Mouse (Mus musculus): ENCODE results near the gene Cry2. TPM values are rescaled to one million over a fixed set of nuclear protein-coding genes. Genes with fewer than 3 reads are reported as not detected.
A peak's percentile ranks its signal among the peaks of the same experiment; 100 is the strongest.

The Cry2 gene
- polyA plus RNA-seq, 1 experiment from 2014 or later: 16.1 TPM

DNA sequence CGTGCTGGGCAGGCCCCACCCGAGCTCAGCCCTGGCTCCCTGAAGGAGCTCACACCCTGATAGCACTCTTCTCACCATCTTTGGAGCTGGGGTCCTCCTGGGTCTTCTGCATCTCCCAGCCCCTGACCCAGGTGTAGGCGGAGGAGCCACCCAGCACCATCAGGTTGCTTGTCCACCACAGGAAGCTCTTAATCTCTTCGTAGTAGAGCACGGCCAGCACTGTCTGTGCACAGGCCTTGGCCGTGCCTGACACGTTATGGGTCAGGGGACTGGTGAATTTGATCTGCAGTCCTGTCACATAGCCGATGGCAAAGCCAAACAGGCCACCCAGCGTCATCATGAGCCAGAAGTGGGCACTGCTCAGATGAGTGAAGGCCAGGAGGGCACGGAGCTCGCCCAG lies 20.3 kb upstream of the Cry2 start:
- Histone ChIP-seq H3K4me3 (ENCODE audit: low read depth, low read length) (no peak overlapping the region), H3K27me3 (replicated peaks; ENCODE audit: control insufficient read depth, insufficient read depth, low read length) (no peaks in the 10 kb centered on the region), H3K9ac (ENCODE audit: low read length) (no peak overlapping the region), H3K4me2 (ENCODE audit: low read length) (no peak overlapping the region), H3K4me1 (ENCODE audit: control insufficient read depth, insufficient read depth, low read length) (peaks cover 19% of the 10 kb centered on the region), H3K36me3 (ENCODE audit: control insufficient read depth, insufficient read depth, low read length) (peaks cover 18% of the 10 kb centered on the region), H3K27ac (ENCODE audit: low read depth, low read length) (no peak overlapping the region), H3K9me3 (replicated peaks; ENCODE audit: control insufficient read depth, low read length) (no peaks in the 10 kb centered on the region)
- ATAC-seq: no peak
- no peak for DNase-seq (ENCODE audit: low spot score)
- WGBS: 91% methylated on average over 11 of the region's 11 CpGs

DNA sequence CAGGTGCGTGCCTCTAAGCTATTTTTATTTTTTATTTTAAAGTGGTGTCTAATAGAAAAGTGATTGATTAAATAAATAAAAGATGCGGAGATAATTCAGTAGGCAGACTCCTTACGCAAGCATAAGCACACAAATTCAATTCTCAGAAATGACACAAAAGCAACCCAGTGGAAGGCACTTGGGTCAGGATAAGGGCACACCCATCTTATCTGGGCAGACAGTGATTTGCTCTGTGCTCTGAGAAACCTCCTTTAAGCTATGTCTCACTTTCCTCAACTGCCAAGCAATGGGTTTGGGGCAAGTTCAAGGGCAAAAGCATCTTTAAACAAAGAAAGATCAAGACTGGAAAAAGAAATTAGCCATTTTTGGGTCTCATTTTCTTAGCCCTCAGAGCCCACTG lies 17.3 kb upstream of the Cry2 start:
- H3K4me3 ChIP-seq (ENCODE audit: low read depth, low read length): no peak overlapping the region
- H3K4me2 ChIP-seq (ENCODE audit: low read length): no peak overlapping the region
- no peaks in the 10 kb centered on the region for H3K9me3 ChIP-seq (replicated peaks; ENCODE audit: control insufficient read depth, low read length)
- DNase-seq (ENCODE audit: low spot score) (no peak), ATAC-seq (no peak)
- 95% methylated on average over 3 of the region's 3 CpGs for WGBS
- peaks cover 18% of the 10 kb centered on the region for H3K36me3 ChIP-seq (ENCODE audit: control insufficient read depth, insufficient read depth, low read length)
- H3K4me1 ChIP-seq (ENCODE audit: control insufficient read depth, insufficient read depth, low read length): no peaks in the 10 kb centered on the region
- H3K27me3 ChIP-seq (replicated peaks; ENCODE audit: control insufficient read depth, insufficient read depth, low read length): no peaks in the 10 kb centered on the region
- no peak overlapping the region for H3K9ac ChIP-seq (ENCODE audit: low read length)
- no peak overlapping the region for H3K27ac ChIP-seq (ENCODE audit: low read depth, low read length)

DNA sequence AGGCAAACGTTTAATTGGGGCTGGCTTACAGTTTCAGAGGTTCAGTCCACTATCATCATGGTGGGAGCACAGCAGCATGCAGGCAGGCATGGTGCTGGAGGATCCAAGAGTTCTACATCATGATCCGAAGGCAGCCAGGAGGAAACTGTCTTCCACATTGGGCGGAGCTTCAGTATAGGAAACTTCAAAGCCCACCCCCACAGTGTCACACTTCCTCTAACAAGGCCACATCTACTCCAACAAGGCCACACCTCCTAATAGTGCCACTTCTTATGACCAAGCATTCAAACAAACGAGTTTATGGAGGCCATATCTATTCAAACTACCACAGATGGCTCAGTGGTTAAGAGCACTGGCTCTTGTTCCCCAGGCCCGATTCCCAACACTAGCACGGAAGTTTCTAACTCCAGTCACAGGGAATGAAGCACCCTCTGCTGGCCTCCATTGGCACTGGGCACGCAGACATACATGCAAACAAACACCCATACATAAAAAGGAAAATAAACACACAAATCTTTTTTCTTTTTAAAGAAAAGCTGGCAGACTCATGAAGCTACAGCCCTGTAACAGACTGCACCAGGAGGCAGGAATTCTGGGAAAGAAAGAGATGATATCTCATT lies 13.4 kb upstream of the Cry2 start:
- no peaks in the 10 kb centered on the region for H3K36me3 ChIP-seq (ENCODE audit: control insufficient read depth, insufficient read depth, low read length)
- no peak overlapping the region for H3K4me3 ChIP-seq (ENCODE audit: low read depth, low read length)
- H3K4me2 ChIP-seq (ENCODE audit: low read length): no peak overlapping the region
- H3K9me3 ChIP-seq (replicated peaks; ENCODE audit: control insufficient read depth, low read length): no peaks in the 10 kb centered on the region
- ATAC-seq (no peak), DNase-seq (ENCODE audit: low spot score) (no peak)
- no peak overlapping the region for H3K27ac ChIP-seq (ENCODE audit: low read depth, low read length)
- H3K4me1 ChIP-seq (ENCODE audit: control insufficient read depth, insufficient read depth, low read length): peaks cover 3% of the 10 kb centered on the region; the same call in 1 of the 2 replicates
- no peaks in the 10 kb centered on the region for H3K27me3 ChIP-seq (replicated peaks; ENCODE audit: control insufficient read depth, insufficient read depth, low read length)
- WGBS: 65% methylated on average over 7 of the region's 7 CpGs
- H3K9ac ChIP-seq (ENCODE audit: low read length): no peak overlapping the region

DNA sequence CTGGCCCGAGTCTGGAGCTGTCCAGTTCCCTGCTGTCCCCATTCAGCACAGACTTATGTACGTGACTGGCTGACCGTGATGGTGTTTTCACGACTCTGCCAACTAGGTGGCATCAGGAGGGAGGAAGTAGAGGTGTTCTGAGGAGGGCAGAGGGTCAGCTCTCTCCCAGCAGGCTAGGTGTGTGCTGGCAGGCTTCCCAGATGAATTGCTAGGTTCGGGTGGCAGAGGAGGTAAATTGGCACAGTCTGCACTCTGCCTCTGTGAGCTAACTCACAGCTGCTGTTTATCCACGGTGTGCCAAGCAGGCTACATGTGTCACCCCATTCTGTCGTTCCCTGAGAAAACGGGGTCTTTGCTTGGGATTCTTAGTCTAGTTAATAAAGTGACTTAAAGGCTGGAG lies 12.8 kb upstream of the Cry2 start:
- H3K36me3 ChIP-seq (ENCODE audit: control insufficient read depth, insufficient read depth, low read length): no peaks in the 10 kb centered on the region
- peak; percentile 54; the same call in 1 of the 2 replicates for ATAC-seq

DNA sequence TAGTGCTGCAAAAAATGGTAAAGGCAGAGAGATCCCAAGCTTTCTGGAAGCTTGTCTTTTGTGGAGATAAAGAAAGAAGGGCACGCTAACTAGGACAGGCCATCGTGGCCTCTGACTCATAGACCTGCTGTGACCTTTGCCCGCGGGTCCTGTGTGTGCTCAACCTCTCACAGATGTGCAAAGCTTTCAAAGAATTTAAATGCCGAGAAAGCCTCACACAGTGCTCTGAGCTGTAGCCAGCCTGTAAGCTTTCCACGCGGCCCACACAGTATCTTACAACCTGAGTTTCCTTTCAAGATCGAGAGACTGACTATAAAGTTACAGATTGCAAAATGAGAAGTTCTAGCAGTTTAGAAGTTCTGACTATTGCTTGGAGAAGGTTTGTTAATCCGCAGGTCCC lies 12.0 kb upstream of the Cry2 start:
- H3K36me3 ChIP-seq (ENCODE audit: control insufficient read depth, insufficient read depth, low read length): no peaks in the 10 kb centered on the region
- no peak overlapping the region for H3K4me3 ChIP-seq (ENCODE audit: low read depth, low read length)
- H3K27me3 ChIP-seq (replicated peaks; ENCODE audit: control insufficient read depth, insufficient read depth, low read length): no peaks in the 10 kb centered on the region
- H3K4me1 ChIP-seq (ENCODE audit: control insufficient read depth, insufficient read depth, low read length): peaks cover 3% of the 10 kb centered on the region; the same call in 1 of the 2 replicates
- H3K27ac ChIP-seq (ENCODE audit: low read depth, low read length): no peak overlapping the region
- DNase-seq (ENCODE audit: low spot score) (no peak), ATAC-seq (no peak)
- 62% methylated on average over 9 of the region's 9 CpGs for WGBS
- H3K9ac ChIP-seq (ENCODE audit: low read length): no peak overlapping the region
- H3K4me2 ChIP-seq (ENCODE audit: low read length): no peak overlapping the region
- H3K9me3 ChIP-seq (replicated peaks; ENCODE audit: control insufficient read depth, low read length): no peaks in the 10 kb centered on the region

More for the DNA sequence above, 12.8 kb upstream of the Cry2 start:
- WGBS: 57% methylated on average over 8 of the region's 8 CpGs
- H3K4me1 ChIP-seq (ENCODE audit: control insufficient read depth, insufficient read depth, low read length): peaks cover 3% of the 10 kb centered on the region; the same call in 1 of the 2 replicates
- DNase-seq (ENCODE audit: low spot score): peak; percentile 50
- H3K27ac ChIP-seq (ENCODE audit: low read depth, low read length): no peak overlapping the region
- H3K9ac ChIP-seq (ENCODE audit: low read length): no peak overlapping the region
- H3K27me3 ChIP-seq (replicated peaks; ENCODE audit: control insufficient read depth, insufficient read depth, low read length): no peaks in the 10 kb centered on the region
- no peak overlapping the region for H3K4me2 ChIP-seq (ENCODE audit: low read length)
- no peak overlapping the region for H3K4me3 ChIP-seq (ENCODE audit: low read depth, low read length)
- no peaks in the 10 kb centered on the region for H3K9me3 ChIP-seq (replicated peaks; ENCODE audit: control insufficient read depth, low read length)

DNA sequence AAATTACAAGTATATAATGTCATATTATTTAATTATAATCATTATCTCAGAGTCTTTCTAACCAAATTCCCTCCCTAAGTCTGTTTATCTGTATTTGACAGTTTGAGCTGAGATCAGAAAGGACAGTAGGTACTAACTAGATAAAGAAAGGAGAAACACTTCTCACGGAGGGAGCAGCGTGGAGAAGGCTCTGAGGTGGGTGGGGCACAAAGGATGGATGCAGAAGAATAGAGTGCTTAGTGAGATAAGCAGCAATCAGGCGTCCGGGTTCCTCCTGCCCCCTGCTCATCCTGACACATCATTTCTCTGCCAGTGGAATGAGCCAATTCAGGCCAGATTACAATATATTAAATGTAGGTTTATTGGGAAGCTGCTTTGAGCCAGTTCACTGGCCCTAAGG lies 10.5 kb upstream of the Cry2 start:
- no peak for ATAC-seq
- H3K4me2 ChIP-seq (ENCODE audit: low read length): no peak overlapping the region
- H3K9me3 ChIP-seq (replicated peaks; ENCODE audit: control insufficient read depth, low read length): no peaks in the 10 kb centered on the region
- no peak overlapping the region for H3K9ac ChIP-seq (ENCODE audit: low read length)
- H3K4me3 ChIP-seq (ENCODE audit: low read depth, low read length): no peak overlapping the region
- peaks cover 3% of the 10 kb centered on the region; the same call in 1 of the 2 replicates for H3K4me1 ChIP-seq (ENCODE audit: control insufficient read depth, insufficient read depth, low read length)
- WGBS: 52% methylated on average over 4 of the region's 4 CpGs
- no peak overlapping the region for H3K27ac ChIP-seq (ENCODE audit: low read depth, low read length)
- H3K27me3 ChIP-seq (replicated peaks; ENCODE audit: control insufficient read depth, insufficient read depth, low read length): no peaks in the 10 kb centered on the region
- H3K36me3 ChIP-seq (ENCODE audit: control insufficient read depth, insufficient read depth, low read length): no peaks in the 10 kb centered on the region
- no peak for DNase-seq (ENCODE audit: low spot score)

DNA sequence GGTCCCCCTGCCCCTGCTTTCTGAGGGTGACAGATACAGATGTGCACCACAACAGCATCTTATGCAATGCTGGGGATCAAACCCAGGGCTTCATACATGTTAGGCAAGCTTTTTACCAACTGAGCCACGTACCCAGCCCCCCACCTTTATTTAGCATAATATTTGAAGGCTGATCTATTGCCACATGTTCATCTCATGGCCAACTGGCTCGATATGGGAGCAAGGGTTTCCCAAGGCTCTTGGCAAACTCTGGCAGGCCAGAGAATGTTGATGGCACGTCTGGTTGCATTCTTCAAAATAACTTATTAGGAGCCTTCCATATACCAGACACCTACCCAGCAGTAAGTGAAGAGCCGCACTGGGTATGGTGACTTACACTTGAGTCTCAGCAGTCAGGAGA lies 9.5 kb upstream of the Cry2 start:
- Histone ChIP-seq H3K27ac (ENCODE audit: low read depth, low read length) (no peak overlapping the region), H3K27me3 (replicated peaks; ENCODE audit: control insufficient read depth, insufficient read depth, low read length) (no peaks in the 10 kb centered on the region), H3K9me3 (replicated peaks; ENCODE audit: control insufficient read depth, low read length) (no peaks in the 10 kb centered on the region), H3K9ac (ENCODE audit: low read length) (no peak overlapping the region), H3K4me3 (ENCODE audit: low read depth, low read length) (no peak overlapping the region), H3K4me1 (ENCODE audit: control insufficient read depth, insufficient read depth, low read length) (peaks cover 3% of the 10 kb centered on the region; the same call in 1 of the 2 replicates), H3K4me2 (ENCODE audit: low read length) (no peak overlapping the region), H3K36me3 (ENCODE audit: control insufficient read depth, insufficient read depth, low read length) (no peaks in the 10 kb centered on the region)
- 79% methylated on average over 4 of the region's 4 CpGs for WGBS
- ATAC-seq: no peak
- DNase-seq (ENCODE audit: low spot score): no peak

DNA sequence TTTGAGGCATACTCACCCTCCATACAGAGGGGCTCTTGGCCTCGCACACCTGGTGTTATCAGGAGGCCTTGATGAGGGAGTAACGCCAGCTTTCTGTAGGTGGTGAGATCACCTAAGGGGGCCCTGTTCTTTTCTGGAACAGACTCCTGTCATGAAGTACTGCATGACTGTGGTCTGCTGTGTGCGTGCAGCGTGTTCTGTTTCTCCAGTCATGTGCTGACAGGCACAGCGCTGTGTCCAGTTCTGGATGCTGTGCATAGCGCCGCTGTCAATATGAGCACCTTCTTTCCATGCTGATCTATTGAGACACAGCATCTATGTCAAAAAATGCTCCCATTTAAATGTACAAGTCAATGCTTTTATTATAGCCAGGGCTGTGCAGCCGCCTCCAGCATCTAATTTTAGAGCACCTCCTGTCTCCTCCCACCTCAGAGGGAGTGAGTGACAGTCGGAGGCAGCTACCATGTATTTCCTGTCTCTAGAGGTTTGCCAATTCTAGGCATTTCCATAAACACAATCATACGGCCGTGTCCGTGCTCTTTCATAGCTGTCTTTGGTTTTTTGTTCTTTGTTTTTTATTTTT lies 8.7 kb upstream of the Cry2 start:
- Histone ChIP-seq H3K9me3 (replicated peaks; ENCODE audit: control insufficient read depth, low read length) (no peaks in the 10 kb centered on the region), H3K4me1 (ENCODE audit: control insufficient read depth, insufficient read depth, low read length) (peaks cover 3% of the 10 kb centered on the region; the same call in 1 of the 2 replicates), H3K9ac (ENCODE audit: low read length) (peak overlapping the region; percentile 17; the same call in 1 of the 2 replicates), H3K27me3 (replicated peaks; ENCODE audit: control insufficient read depth, insufficient read depth, low read length) (no peaks in the 10 kb centered on the region), H3K36me3 (ENCODE audit: control insufficient read depth, insufficient read depth, low read length) (no peaks in the 10 kb centered on the region), H3K4me2 (ENCODE audit: low read length) (no peak overlapping the region), H3K27ac (ENCODE audit: low read depth, low read length) (0 out of 2 replicates have a peak overlapping the region, but pooled peaks have one; percentile 33), H3K4me3 (ENCODE audit: low read depth, low read length) (no peak overlapping the region)
- DNase-seq (ENCODE audit: low spot score) (peak; percentile 41), ATAC-seq (no peak)
- WGBS: 79% methylated on average over 12 of the region's 12 CpGs

DNA sequence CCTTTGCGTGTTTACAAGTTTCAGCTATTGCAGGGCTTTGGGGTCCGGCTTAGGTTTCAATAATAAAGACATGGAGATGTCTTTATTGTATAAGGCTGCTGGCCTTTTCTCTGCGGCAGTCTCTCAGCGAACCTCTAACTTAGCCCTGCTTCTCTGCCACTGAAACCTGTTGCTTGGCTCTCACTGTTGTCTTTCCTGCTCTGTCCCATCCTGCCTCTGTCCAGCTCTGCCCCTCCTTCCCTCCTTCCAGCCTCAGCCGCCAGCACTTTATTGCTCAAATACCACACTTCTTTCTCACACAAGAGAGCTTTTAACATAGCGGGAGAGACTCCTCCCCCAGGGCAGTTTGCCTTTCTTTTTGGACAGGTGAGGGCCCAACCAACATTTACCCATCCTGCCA lies 6.6 kb upstream of the Cry2 start:
- Histone ChIP-seq H3K36me3 (ENCODE audit: control insufficient read depth, insufficient read depth, low read length) (no peaks in the 10 kb centered on the region), H3K4me3 (ENCODE audit: low read depth, low read length) (no peak overlapping the region), H3K9ac (ENCODE audit: low read length) (no peak overlapping the region), H3K4me1 (ENCODE audit: control insufficient read depth, insufficient read depth, low read length) (peaks cover 3% of the 10 kb centered on the region; the same call in 1 of the 2 replicates), H3K9me3 (replicated peaks; ENCODE audit: control insufficient read depth, low read length) (no peaks in the 10 kb centered on the region), H3K27me3 (replicated peaks; ENCODE audit: control insufficient read depth, insufficient read depth, low read length) (no peaks in the 10 kb centered on the region), H3K4me2 (ENCODE audit: low read length) (no peak overlapping the region), H3K27ac (ENCODE audit: low read depth, low read length) (no peak overlapping the region)
- WGBS: 69% methylated on average over 6 of the region's 6 CpGs
- DNase-seq (ENCODE audit: low spot score): no peak
- no peak for ATAC-seq

Measured in forebrain, embryonic 14.5 days (tissue).